Mouse (Mus musculus): ENCODE measurements around the gene 2610528A11Rik.

Gene 2610528A11Rik

GRCm38 (mm10) chr14:37094436-37094835 lies 19.4 kb downstream of the 2610528A11Rik start:
- no peak for DNase-seq (ENCODE audit: low spot score)

GRCm38 (mm10) chr14:37083755-37084154 lies 30.1 kb downstream of the 2610528A11Rik start:
- DNase-seq (ENCODE audit: low spot score), result no peak

GRCm38 (mm10) chr14:37080724-37081123 lies 33.1 kb downstream of the 2610528A11Rik start:
- DNase-seq (ENCODE audit: low spot score), result no peak

- DNase-seq (ENCODE audit: low spot score), result peak; percentile 8
These were observed 45.3 kb downstream of the 2610528A11Rik start for GRCm38 (mm10) chr14:37068516-37068915.

- no peak for DNase-seq (ENCODE audit: low spot score)
These were observed 46.2 kb downstream of the 2610528A11Rik start, which contains the start of gene Lrit2 for GRCm38 (mm10) chr14:37067629-37068028. TSS of gene Lrit2 (plus strand) at chr14:37067929.

GRCm38 (mm10) chr14:37066636-37067035 lies 47.2 kb downstream of the 2610528A11Rik start:
- no peak for DNase-seq (ENCODE audit: low spot score)

- DNase-seq (ENCODE audit: low spot score), result no peak
These were observed 49.0 kb downstream of the 2610528A11Rik start for GRCm38 (mm10) chr14:37064849-37065248.
